9 mouse cellular contexts compared by ENCODE assay signal in the genomic region with DNA sequence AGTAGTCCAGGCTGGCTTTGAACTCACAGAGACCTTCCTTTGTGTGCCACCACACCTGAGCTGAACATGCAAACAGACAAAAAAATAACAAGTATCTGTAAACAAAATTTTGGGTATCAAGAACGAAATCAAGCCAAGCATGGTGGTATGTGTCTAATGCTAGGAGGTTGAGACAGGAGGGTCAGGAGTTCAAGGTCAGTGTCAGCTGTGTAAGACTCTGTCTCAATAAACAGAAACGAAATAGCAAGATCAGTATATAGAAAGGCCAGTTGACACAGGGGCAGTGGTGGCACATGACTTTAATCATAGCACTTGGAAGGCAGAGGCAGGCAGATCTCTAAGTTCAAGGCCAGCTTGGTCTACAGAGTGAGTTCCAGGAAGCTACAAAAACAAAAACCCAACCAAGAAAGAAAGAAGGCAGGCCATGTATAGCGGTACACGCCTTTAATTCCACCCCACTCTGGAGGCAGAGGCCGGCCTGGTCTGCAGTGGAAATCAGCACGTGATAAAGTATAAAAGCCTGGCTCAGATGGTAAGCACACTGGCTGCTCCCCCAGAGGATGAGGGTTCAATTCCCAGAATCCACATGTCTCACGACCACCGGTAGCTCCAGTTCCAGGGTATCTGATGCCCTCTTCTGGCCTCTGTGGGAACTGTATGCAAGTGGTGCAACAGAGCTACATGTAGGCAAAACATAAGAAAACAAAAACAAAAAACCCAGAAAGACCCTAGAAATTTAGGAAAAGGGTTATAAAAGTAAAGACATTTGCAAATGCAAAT. TPM values are rescaled to one million over a fixed set of nuclear protein-coding genes. Genes with fewer than 3 reads are reported as not detected.
A peak's percentile ranks its signal among the peaks of the same experiment; 100 is the strongest.
DNase-seq lines count a peak whose midpoint lies in the region; ATAC-seq and TF ChIP-seq lines count a peak whose summit lies in the region.
"Had no signal": no experiment of that assay in that cellular context is flagged by ENCODE, and none has a peak within 500 bp of the region (broad histone marks: within the 10 kb centered on the region; RNA-seq: fewer than 3 reads in every experiment).

No protein-coding gene starts in this region.

- H3K9ac ChIP-seq in forebrain, embryonic 16.5 days (replicated peaks; ENCODE audit: low read depth, low read length), result no peak overlapping the region
- no peak overlapping the region for H3K9ac ChIP-seq in stomach, embryonic 14.5 days (replicated peaks; ENCODE audit: low read depth, low read length)
- H3K9ac ChIP-seq: hindbrain, embryonic 15.5 days had no signal

- H3K4me2 ChIP-seq in forebrain, embryonic 16.5 days (ENCODE audit: low read length), result no peak overlapping the region
- H3K4me2 ChIP-seq in stomach, embryonic 14.5 days (replicated peaks; ENCODE audit: low read depth, low read length), result no peak overlapping the region
- H3K4me2 ChIP-seq: hindbrain, embryonic 15.5 days had no signal

- DNase-seq in adrenal gland, adult 2 months, result peak; percentile 15
- DNase-seq in adrenal gland, adult 18-20 months (ENCODE audit: low spot score in 2 of 2), result no peak
- DNase-seq in 3T3-L1 (ENCODE audit: low read depth, low spot score), result peak; percentile 69
- peak; percentile 49 for DNase-seq in kidney, postnatal 14 days

- H3K27me3 ChIP-seq in forebrain, embryonic 16.5 days (replicated peaks; ENCODE audit: control insufficient read depth, insufficient read depth, low read length), result no peaks in the 10 kb centered on the region
- no peaks in the 10 kb centered on the region for H3K27me3 ChIP-seq in stomach, embryonic 14.5 days (ENCODE audit: control insufficient read depth, insufficient read depth, low read length)
- H3K27me3 ChIP-seq: hindbrain, embryonic 15.5 days had no signal

- WGBS in bone marrow, adult 2 months, result 66% methylated on average over 8 of the region's 8 CpGs
- 59% methylated on average over 8 of the region's 8 CpGs for WGBS in forebrain, embryonic 16.5 days
- 63% methylated on average over 8 of the region's 8 CpGs for WGBS in stomach, embryonic 14.5 days

- H3K27ac ChIP-seq in bone marrow, adult 2 months (ENCODE audit: control insufficient read depth, insufficient read depth, low read depth, low read length, poor library complexity), result no peak overlapping the region
- H3K27ac ChIP-seq in forebrain, embryonic 16.5 days (ENCODE audit: low read length), result no peak overlapping the region
- H3K27ac ChIP-seq in stomach, embryonic 14.5 days (ENCODE audit: low read length), result no peak overlapping the region
- H3K27ac ChIP-seq: hindbrain, embryonic 15.5 days had no signal

- peak; percentile 56 for TF ChIP-seq CTCF in bone marrow, adult 2 months (IDR thresholded peaks at IDR 0.05; ENCODE audit: control insufficient read depth, insufficient read depth, low read length)

- no peak overlapping the region for H3K4me3 ChIP-seq in bone marrow, adult 2 months (replicated peaks; ENCODE audit: control insufficient read depth, low read depth, low read length)
- H3K4me3 ChIP-seq in forebrain, embryonic 16.5 days (replicated peaks; ENCODE audit: low read length), result no peak overlapping the region
- H3K4me3 ChIP-seq in stomach, embryonic 14.5 days (ENCODE audit: low read depth, low read length), result no peak overlapping the region
- H3K4me3 ChIP-seq: hindbrain, embryonic 15.5 days had no signal

- no peaks in the 10 kb centered on the region for H3K9me3 ChIP-seq in forebrain, embryonic 16.5 days (ENCODE audit: control insufficient read depth, low read length)
- H3K9me3 ChIP-seq in stomach, embryonic 14.5 days (ENCODE audit: control insufficient read depth, low read depth, low read length), result no peaks in the 10 kb centered on the region
- H3K9me3 ChIP-seq: hindbrain, embryonic 15.5 days had no signal

- TF ChIP-seq POLR2A in bone marrow, adult 2 months (IDR thresholded peaks at IDR 0.05; ENCODE audit: borderline replicate concordance, control insufficient read depth, low read depth, low read length), result no peak

- ATAC-seq in forebrain, embryonic 16.5 days, result peak; percentile 49
- ATAC-seq in megakaryocyte progenitor cell, adult 5-6 weeks (replicated peaks; ENCODE audit: poor library complexity), result peak; percentile 88
- ATAC-seq in stomach, embryonic 14.5 days (ENCODE audit: insufficient number of reproducible peaks, insufficient read depth, low FRiP score, low read depth), result peak; percentile 21; the same call in 1 of the 2 replicates

- peaks cover 2% of the 10 kb centered on the region; the same call in 1 of the 2 replicates for H3K36me3 ChIP-seq in forebrain, embryonic 16.5 days (ENCODE audit: control insufficient read depth, insufficient read depth)
- peaks cover 10% of the 10 kb centered on the region; the same call in 1 of the 2 replicates for H3K36me3 ChIP-seq in stomach, embryonic 14.5 days (ENCODE audit: control insufficient read depth, insufficient read depth, low read length)

- no peaks in the 10 kb centered on the region for H3K4me1 ChIP-seq in bone marrow, adult 2 months (ENCODE audit: control insufficient read depth, insufficient read depth, low read length)
- H3K4me1 ChIP-seq in forebrain, embryonic 16.5 days (replicated peaks; ENCODE audit: control insufficient read depth, insufficient read depth, low read length), result no peaks in the 10 kb centered on the region
- no peaks in the 10 kb centered on the region for H3K4me1 ChIP-seq in stomach, embryonic 14.5 days (ENCODE audit: control insufficient read depth, insufficient read depth, low read length)
- H3K4me1 ChIP-seq: hindbrain, embryonic 15.5 days had no signal

RNA-seq across cellular contexts. Expression of gene Slc35a3, which starts 36.0 kb away (rescaled TPM):
- total RNA-seq in adrenal gland, adult 2 months (2021), result 10 to 100 TPM; 20.2 to 26.7 TPM
- polyA plus RNA-seq in adrenal gland, adult 2 months (2012; rRNA removed), result 1.1 TPM in 2 replicates
- total RNA-seq in adrenal gland, adult 18-20 months (2021), result 10 to 100 TPM; 18.6 to 24.4 TPM
- polyA plus RNA-seq in bone marrow, adult 2 months (2011; ENCODE audit: insufficient read depth, insufficient read length, low replicate concordance, missing spikeins), result 4.0 and 5.7 TPM in 2 replicates
- polyA plus RNA-seq in forebrain, embryonic 16.5 days (2015; fragmentation: Nextera tagmentation; extraction: Ambion mirVana), result 8.1 and 8.3 TPM in 2 replicates
- 42.5 and 45.9 TPM in 2 replicates for total RNA-seq in megakaryocyte progenitor cell, adult 5-6 weeks (2015)
- total RNA-seq in megakaryocyte progenitor cell, adult 5-6 weeks (2017), result 51.3 and 60.6 TPM in 2 replicates
- 22.4 and 26.7 TPM in 2 replicates for polyA plus RNA-seq in stomach, embryonic 14.5 days (2014; fragmentation: Nextera tagmentation; extraction: Ambion mirVana)

RNA-seq across cellular contexts. Expression of gene Agl, which starts 59.4 kb away (rescaled TPM):
- 10 to 100 TPM; 53.8 to 54.6 TPM for total RNA-seq in adrenal gland, adult 2 months (2021)
- polyA plus RNA-seq in adrenal gland, adult 2 months (2012; rRNA removed), result 9.7 and 9.8 TPM in 2 replicates
- 10 to 100 TPM; 50.4 to 61.2 TPM for total RNA-seq in adrenal gland, adult 18-20 months (2021)
- 2.2 and 4.7 TPM in 2 replicates for polyA plus RNA-seq in bone marrow, adult 2 months (2011; ENCODE audit: insufficient read depth, insufficient read length, low replicate concordance, missing spikeins)
- polyA plus RNA-seq in forebrain, embryonic 16.5 days (2015; fragmentation: Nextera tagmentation; extraction: Ambion mirVana), result 14.0 and 15.0 TPM in 2 replicates
- 12.8 and 15.5 TPM in 2 replicates for total RNA-seq in megakaryocyte progenitor cell, adult 5-6 weeks (2015)
- total RNA-seq in megakaryocyte progenitor cell, adult 5-6 weeks (2017), result 10.4 and 14.0 TPM in 2 replicates
- polyA plus RNA-seq in stomach, embryonic 14.5 days (2014; fragmentation: Nextera tagmentation; extraction: Ambion mirVana), result 18.8 and 19.6 TPM in 2 replicates

Comparison
In these comparisons a context has a peak if more than half of its experiments do, and no peak if none do; other contexts are left out.
1. DNase-seq: peak in adrenal gland, adult 2 months (single experiment), 3T3-L1 (single experiment) and kidney, postnatal 14 days (single experiment); none in adrenal gland, adult 18-20 months (0 of 2).
2. ATAC-seq: peak in every context shown above with its lines; median percentile 88 in megakaryocyte progenitor cell, adult 5-6 weeks; 49 in forebrain, embryonic 16.5 days; 21 in stomach, embryonic 14.5 days.